Mouse (Mus musculus) heart, embryonic 11.5 days (tissue): ENCODE results near the gene Shc2. TPM values are rescaled to one million over a fixed set of nuclear protein-coding genes. Genes with fewer than 3 reads are reported as not detected.

ENCODE experiments used
- ATAC-seq: fragments of 200-750 bp; cut with Nextera tagmentation; replicated peaks from 2 replicates; pipeline ENCODE4 v1.8.0; 2017; ENCODE audit warnings: moderate library complexity; ENCODE audit not compliant: insufficient number of reproducible peaks, low FRiP score, low TSS enrichment
- H3K27ac ChIP-seq: fragments of 300-500 bp; sonication (generic); 2 replicates; pipeline ENCODE4 v1.5.1; 2014; ENCODE audit warnings: mild to moderate bottlenecking, low read depth, low read length
- H3K27me3 ChIP-seq: fragments of 300-500 bp; sonication (generic); 2 replicates; pipeline ENCODE4 v1.6.1; 2014; ENCODE audit warnings: mild to moderate bottlenecking, low read length, mixed read lengths; ENCODE audit not compliant: control insufficient read depth, insufficient read depth
- H3K36me3 ChIP-seq: fragments of 300-500 bp; sonication (generic); 2 replicates; pipeline ENCODE4 v1.6.1; 2014; ENCODE audit warnings: mild to moderate bottlenecking, low read length, moderate library complexity, mixed read lengths; ENCODE audit not compliant: control insufficient read depth, insufficient read depth
- H3K4me1 ChIP-seq: fragments of 300-500 bp; sonication (generic); 2 replicates; pipeline ENCODE4 v1.6.1; 2014; ENCODE audit warnings: low read length; ENCODE audit not compliant: control insufficient read depth, insufficient read depth
- H3K4me2 ChIP-seq: fragments of 300-500 bp; sonication (generic); 2 replicates; pipeline ENCODE4 v1.6.1; 2014; ENCODE audit warnings: mild to moderate bottlenecking, moderate library complexity
- H3K4me3 ChIP-seq: fragments of 300-500 bp; sonication (generic); 2 replicates; pipeline ENCODE4 v1.5.1; 2014; ENCODE audit warnings: low read depth, low read length
- H3K9ac ChIP-seq: fragments of 300-500 bp; sonication (generic); 2 replicates; pipeline ENCODE4 v1.6.1; 2014; ENCODE audit warnings: mild to moderate bottlenecking, low read depth, low read length, moderate library complexity
- H3K9me3 ChIP-seq: fragments of 300-500 bp; sonication (generic); replicated peaks from 2 replicates; pipeline ENCODE4 v1.6.1; 2016; ENCODE audit warnings: low read length; ENCODE audit not compliant: control insufficient read depth
- WGBS: fragments of 180-500 bp; shearing (Covaris S2); extraction: QIAGEN DNeasy Blood & Tissue Kit; methylation state at CpG from one replicate; pipeline ENCODE4 v1.1.7; 2014; ENCODE audit not compliant: insufficient replicate concordance; 5-methylcytosine and 5-hydroxymethylcytosine counted together
- polyA plus RNA-seq: library from polyadenylated mRNA; unstranded; fragments of >200 nt; fragmentation: Nextera tagmentation; extraction: Ambion mirVana; gene quantifications from 2 replicates; pipeline ENCODE4 v1.2.1, GENCODE M21; 2014

Gene Shc2
- polyA plus RNA-seq, 1 experiment from 2014 or later, result 1.3 TPM

GRCm38 (mm10) chr10:79633006-79633777 is 4.5 kb downstream of the Shc2 start:
- Histone ChIP-seq H3K9ac (no peak overlapping the region), H3K4me3 (no peak overlapping the region), H3K9me3 (no peaks in the 10 kb centered on the region), H3K4me2 (no peak overlapping the region), H3K36me3 (no peaks in the 10 kb centered on the region), H3K27me3 (peaks cover 19% of the 10 kb centered on the region), H3K4me1 (no peaks in the 10 kb centered on the region; the same call in 1 of the 2 replicates), H3K27ac (no peak overlapping the region)
- WGBS, result 75% methylated on average over 17 of the region's 17 CpGs
- ATAC-seq, result no peak

GRCm38 (mm10) chr10:79631432-79631831 is 6.3 kb downstream of the Shc2 start:
- H3K9me3 ChIP-seq, result no peaks in the 10 kb centered on the region
- H3K4me3 ChIP-seq, result no peak overlapping the region
- no peaks in the 10 kb centered on the region for H3K36me3 ChIP-seq
- no peaks in the 10 kb centered on the region for H3K4me1 ChIP-seq
- WGBS, result 77% methylated on average over 4 of the region's 4 CpGs
- H3K27me3 ChIP-seq, result peaks cover 4% of the 10 kb centered on the region
- H3K4me2 ChIP-seq, result no peak overlapping the region
- H3K27ac ChIP-seq, result no peak overlapping the region
- no peak for ATAC-seq
- H3K9ac ChIP-seq, result no peak overlapping the region

- 83% methylated on average over 5 of the region's 5 CpGs for WGBS
- H3K4me1 ChIP-seq, result no peaks in the 10 kb centered on the region
- no peak overlapping the region for H3K27ac ChIP-seq
- no peaks in the 10 kb centered on the region for H3K9me3 ChIP-seq
- no peak overlapping the region for H3K4me3 ChIP-seq
- H3K4me2 ChIP-seq, result no peak overlapping the region
- H3K9ac ChIP-seq, result no peak overlapping the region
- no peaks in the 10 kb centered on the region for H3K36me3 ChIP-seq
- H3K27me3 ChIP-seq, result 0 out of 2 replicates have a peak, but pooled peaks cover 2% of the 10 kb centered on the region
- ATAC-seq, result no peak
Measured at GRCm38 (mm10) chr10:79628377-79628776, 9.3 kb downstream of the Shc2 start.

GRCm38 (mm10) chr10:79626156-79626555 is 11.6 kb downstream of the Shc2 start:
- Histone ChIP-seq H3K4me3 (no peak overlapping the region), H3K4me2 (no peak overlapping the region), H3K27me3 (0 out of 2 replicates have a peak, but pooled peaks cover 2% of the 10 kb centered on the region), H3K4me1 (no peaks in the 10 kb centered on the region), H3K9me3 (no peaks in the 10 kb centered on the region), H3K9ac (no peak overlapping the region), H3K27ac (no peak overlapping the region), H3K36me3 (no peaks in the 10 kb centered on the region)
- no peak for ATAC-seq
- WGBS, result 82% methylated on average over 10 of the region's 10 CpGs

GRCm38 (mm10) chr10:79625398-79625797 is 12.3 kb downstream of the Shc2 start:
- 73% methylated on average over 9 of the region's 9 CpGs for WGBS
- H3K4me3 ChIP-seq, result no peak overlapping the region
- no peak overlapping the region for H3K4me2 ChIP-seq
- H3K9ac ChIP-seq, result no peak overlapping the region
- ATAC-seq, result no peak
- no peaks in the 10 kb centered on the region for H3K4me1 ChIP-seq
- 0 out of 2 replicates have a peak, but pooled peaks cover 2% of the 10 kb centered on the region for H3K27me3 ChIP-seq
- H3K9me3 ChIP-seq, result no peaks in the 10 kb centered on the region
- no peak overlapping the region for H3K27ac ChIP-seq
- no peaks in the 10 kb centered on the region for H3K36me3 ChIP-seq

- Histone ChIP-seq H3K4me1 (no peaks in the 10 kb centered on the region), H3K9ac (no peak overlapping the region), H3K4me2 (no peak overlapping the region), H3K9me3 (no peaks in the 10 kb centered on the region), H3K36me3 (no peaks in the 10 kb centered on the region), H3K4me3 (no peak overlapping the region), H3K27ac (no peak overlapping the region), H3K27me3 (0 out of 2 replicates have a peak, but pooled peaks cover 2% of the 10 kb centered on the region)
- ATAC-seq, result no peak
- WGBS, result 71% methylated on average over 12 of the region's 12 CpGs
Measured at GRCm38 (mm10) chr10:79623950-79624349, 13.8 kb downstream of the Shc2 start.

GRCm38 (mm10) chr10:79616376-79616775 is 21.3 kb downstream of the Shc2 start:
- H3K36me3 ChIP-seq, result no peaks in the 10 kb centered on the region
- H3K9ac ChIP-seq, result no peak overlapping the region
- no peak for ATAC-seq
- H3K27me3 ChIP-seq, result peaks cover 30% of the 10 kb centered on the region
- no peak overlapping the region for H3K4me3 ChIP-seq
- H3K4me2 ChIP-seq, result no peak overlapping the region
- no peak overlapping the region for H3K27ac ChIP-seq
- H3K4me1 ChIP-seq, result peaks cover 15% of the 10 kb centered on the region
- WGBS, result 82% methylated on average over 5 of the region's 5 CpGs
- H3K9me3 ChIP-seq, result no peaks in the 10 kb centered on the region

GRCm38 (mm10) chr10:79615860-79616259 is 21.9 kb downstream of the Shc2 start:
- Histone ChIP-seq H3K9me3 (no peaks in the 10 kb centered on the region), H3K4me1 (peaks cover 15% of the 10 kb centered on the region), H3K9ac (no peak overlapping the region), H3K4me3 (no peak overlapping the region), H3K27ac (no peak overlapping the region), H3K36me3 (no peaks in the 10 kb centered on the region), H3K4me2 (no peak overlapping the region), H3K27me3 (peaks cover 33% of the 10 kb centered on the region)
- no peak for ATAC-seq
- 12% methylated on average over 8 of the region's 8 CpGs for WGBS

- no peak overlapping the region; the same call in 1 of the 2 replicates for H3K9ac ChIP-seq
- peak overlapping the region; percentile 49 for H3K4me3 ChIP-seq
- H3K4me1 ChIP-seq, result peaks cover 15% of the 10 kb centered on the region
- ATAC-seq, result no peak
- peak overlapping the region; percentile 97 for H3K4me2 ChIP-seq
- H3K27ac ChIP-seq, result no peak overlapping the region
- H3K36me3 ChIP-seq, result no peaks in the 10 kb centered on the region
- H3K9me3 ChIP-seq, result no peaks in the 10 kb centered on the region
- 82% methylated on average over 1 of the region's 1 CpGs for WGBS
- H3K27me3 ChIP-seq, result peaks cover 42% of the 10 kb centered on the region
Measured at GRCm38 (mm10) chr10:79614305-79614643, 23.4 kb downstream of the Shc2 start.
